Mouse (Mus musculus) forebrain, postnatal 0 days (tissue): ENCODE measurements at regions not wholly inside any gene's neighbourhood (a gene's known extent, or its start where the extent isn't known, plus 50 kb on each side); places are given as distances from the start of the nearest gene placed in this dataset.

ENCODE experiments used
- ATAC-seq: fragments of 200-750 bp; cut with Nextera tagmentation; 2 replicates; pipeline ENCODE4 v1.8.0; 2017; ENCODE audit warnings: mild to moderate bottlenecking, moderate library complexity
- DNase-seq: peaks from one replicate; pipeline ENCODE4 v3.0.0-alpha.2; 2015
- H3K27ac ChIP-seq: fragments of 300-500 bp; sonication (generic); 2 replicates; pipeline ENCODE4 v1.5.1; 2014; ENCODE audit warnings: low read depth, mild to moderate bottlenecking, antibody characterized with exemption, low read length, moderate library complexity, mixed read lengths
- H3K27me3 ChIP-seq: fragments of 300-500 bp; sonication (generic); 2 replicates; pipeline ENCODE4 v1.6.1; 2014; ENCODE audit warnings: mild to moderate bottlenecking, low read length, mixed read lengths; ENCODE audit not compliant: insufficient read depth
- H3K36me3 ChIP-seq: fragments of 300-500 bp; sonication (generic); 2 replicates; pipeline ENCODE4 v1.6.1; 2014; ENCODE audit warnings: mild to moderate bottlenecking, moderate library complexity; ENCODE audit not compliant: insufficient read depth
- H3K4me1 ChIP-seq: fragments of 300-500 bp; sonication (generic); 2 replicates; pipeline ENCODE4 v1.6.1; 2014; ENCODE audit warnings: antibody characterized with exemption; ENCODE audit not compliant: insufficient read depth
- H3K4me2 ChIP-seq: fragments of 300-500 bp; sonication (generic); 2 replicates; pipeline ENCODE4 v1.6.1; 2014; ENCODE audit warnings: low read depth, mild to moderate bottlenecking, moderate library complexity
- H3K4me3 ChIP-seq: fragments of 300-500 bp; sonication (generic); 2 replicates; pipeline ENCODE4 v1.5.1; 2014; ENCODE audit warnings: low read depth, low read length, mixed read lengths
- H3K9ac ChIP-seq: fragments of 300-500 bp; sonication (generic); 2 replicates; pipeline ENCODE4 v1.6.1; 2014; ENCODE audit warnings: mild to moderate bottlenecking
- H3K9me3 ChIP-seq: fragments of 300-500 bp; sonication (generic); 2 replicates; pipeline ENCODE4 v1.6.1; 2016; ENCODE audit warnings: low read length
- CTCF ChIP-seq: sonication (generic); IDR thresholded peaks from 2 replicates; pipeline ENCODE4 v1.5.1; 2016; ENCODE audit warnings: antibody characterized with exemption, control low read depth, low read depth
- microRNA-seq, 2 experiments: library from miRNA; unstranded; fragments of <30 nt; microRNA quantifications; one replicate each; pipeline ENCODE4; 2016

DNA sequence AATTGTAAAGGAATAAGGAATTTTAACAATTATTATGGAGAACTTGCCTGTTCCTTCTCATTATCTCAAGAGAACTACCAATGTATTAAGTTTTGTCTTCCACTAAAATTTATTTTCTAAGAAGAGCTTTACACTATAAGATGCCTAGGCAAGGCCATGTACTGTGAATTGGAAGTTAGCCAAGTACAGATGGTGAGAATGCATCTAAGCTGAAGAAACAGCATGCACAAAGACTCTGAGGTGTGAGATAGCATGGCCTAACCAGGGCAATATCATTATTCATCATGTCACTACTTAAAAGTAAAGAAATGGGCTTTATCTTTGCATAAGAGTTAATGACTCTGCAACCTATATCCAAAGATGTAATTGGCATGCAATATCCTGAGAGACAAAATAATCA is 73.1 kb upstream of the Klhl1 start:
- H3K36me3 ChIP-seq = no peaks in the 10 kb centered on the region
- H3K9me3 ChIP-seq = no peaks in the 10 kb centered on the region
- H3K27ac ChIP-seq = no peak overlapping the region
- TF ChIP-seq CTCF = no peak
- H3K4me3 ChIP-seq = no peak overlapping the region
- ATAC-seq (no peak), DNase-seq (no peak)
- H3K4me2 ChIP-seq = no peak overlapping the region
- no peaks in the 10 kb centered on the region for H3K27me3 ChIP-seq
- H3K4me1 ChIP-seq = no peaks in the 10 kb centered on the region
- H3K9ac ChIP-seq = no peak overlapping the region

Small RNAs in the stretch of these regions (microRNA-seq; reads per million reads assigned to microRNA genes)
- 0 to 0.24 reads per million in 2 experiments for gene Gm27441
